Mouse (Mus musculus) adrenal gland, postnatal 4 days (tissue): ENCODE measurements at regions not wholly inside any gene's neighbourhood (a gene's known extent, or its start where the extent isn't known, plus 50 kb on each side); places are given as distances from the start of the nearest gene placed in this dataset.

Experiments
- DNase-seq, 2 experiments: peaks; one replicate each; pipeline ENCODE4 v3.0.0; 2021 to 2022; ENCODE audit warnings: low spot score in 2 of 2, mixed read lengths in 2 of 2

GRCm38 (mm10) chr17:84107946-84108686, 79.6 kb downstream of the Zfp36l2 start:
- no peak for DNase-seq

- no peak for DNase-seq
Measured at GRCm38 (mm10) chr17:84107497-84107896, 80.2 kb downstream of the Zfp36l2 start.

GRCm38 (mm10) chr17:84104242-84104641, 83.5 kb downstream of the Zfp36l2 start:
- DNase-seq = no peak

- no peak for DNase-seq
Measured at GRCm38 (mm10) chr17:84103344-84103743, 84.4 kb downstream of the Zfp36l2 start.

GRCm38 (mm10) chr17:84101652-84102051, 86.1 kb downstream of the Zfp36l2 start:
- no peak for DNase-seq

GRCm38 (mm10) chr17:84100523-84100922, 87.2 kb downstream of the Zfp36l2 start:
- no peak for DNase-seq

- no peak for DNase-seq
Measured at GRCm38 (mm10) chr17:84099737-84100136, 88.0 kb downstream of the Zfp36l2 start.

- DNase-seq = no peak
Measured at GRCm38 (mm10) chr17:84097871-84098430, 89.8 kb downstream of the Zfp36l2 start.

GRCm38 (mm10) chr17:84097286-84097685, 90.5 kb downstream of the Zfp36l2 start:
- DNase-seq = no peak

GRCm38 (mm10) chr17:84096345-84097260, 91.1 kb downstream of the Zfp36l2 start:
- peak in 1 of 2 experiments; percentile 42 for DNase-seq

- DNase-seq = no peak
Measured at GRCm38 (mm10) chr17:84095829-84096228, 91.9 kb downstream of the Zfp36l2 start.

GRCm38 (mm10) chr17:84095089-84095488, 92.7 kb downstream of the Zfp36l2 start:
- DNase-seq = no peak

GRCm38 (mm10) chr17:84086394-84086793, 101.4 kb downstream of the Zfp36l2 start:
- no peak for DNase-seq

- no peak for DNase-seq
Measured at GRCm38 (mm10) chr17:84085721-84086120, 102.0 kb downstream of the Zfp36l2 start.

GRCm38 (mm10) chr17:84085232-84085631, 102.5 kb downstream of the Zfp36l2 start:
- DNase-seq = no peak

GRCm38 (mm10) chr17:84083307-84084263, 104.2 kb downstream of the Zfp36l2 start:
- no peak for DNase-seq

GRCm38 (mm10) chr17:84082571-84082970, 105.2 kb downstream of the Zfp36l2 start:
- no peak for DNase-seq

- peak in 1 of 2 experiments; percentile 28 for DNase-seq
Measured at GRCm38 (mm10) chr17:84081751-84082352, 105.9 kb downstream of the Zfp36l2 start.

- no peak for DNase-seq
Measured at GRCm38 (mm10) chr17:84075081-84075938, 112.4 kb downstream of the Zfp36l2 start.
